Mouse (Mus musculus): Measurements from ENCODE around the gene Olfr813. TPM values are rescaled to one million over a fixed set of nuclear protein-coding genes. Genes with fewer than 3 reads are reported as not detected.

Olfr813 gene
- not detected in 2 replicates for total RNA-seq (2012; rRNA removed)
- not detected in 2 replicates for total RNA-seq (2014; rRNA removed)
- not detected in 2 replicates for polyA plus RNA-seq (2012; ENCODE audit: insufficient read length, low read depth)

GRCm38 (mm10) chr10:129855067-129855466, at the start of gene Olfr813:
Olfr813 (plus strand) TSS chr10:129855367.
- no peak within 1 kb of the TSS for H3K9ac ChIP-seq (ENCODE audit: insufficient read depth, low read depth)
- dilution Hi-C loops (cut with MboI; ENCODE audit: extremely low pct_ligation_motif_present, extremely low pct_unique_long_range_greater_than_20kb, low sequenced_read_pairs), result no loop called here

GRCm38 (mm10) chr10:129845994-129846393, 9.2 kb upstream of the Olfr813 start, which contains the start of gene Olfr812:
Olfr812 (minus strand) TSS chr10:129846094.
- no peak within 1 kb of the TSS for H3K4me2 ChIP-seq (ENCODE audit: insufficient read depth, low read depth, poor library complexity, severe bottlenecking)
- dilution Hi-C loops (cut with MboI; ENCODE audit: extremely low pct_ligation_motif_present, extremely low pct_unique_long_range_greater_than_20kb, low sequenced_read_pairs) (no loop called here), in situ Hi-C loops (cut with MboI; ENCODE audit: low pct_ligation_motif_present, low pct_unique_long_range_greater_than_20kb, low sequenced_read_pairs) (no loop called here)
- DNase-seq (ENCODE audit: extremely low read depth), result no peak
- H3K27ac ChIP-seq (ENCODE audit: insufficient read depth, low read depth), result no peak within 1 kb of the TSS
- H3K4me3 ChIP-seq (replicated peaks in 1 of 3; ENCODE audit: low read depth in 2 of 3, low read length in 2 of 3, poor library complexity in 1 of 3), result no peak within 1 kb of the TSS
- H3K36me3 ChIP-seq (replicated peaks in 1 of 2; ENCODE audit: control insufficient read depth in 1 of 2, insufficient read depth in 1 of 2, low read length in 1 of 2), result no peaks in the 10 kb centered on the region
- no peak within 1 kb of the TSS for H3K9ac ChIP-seq (ENCODE audit: insufficient read depth, low read depth)
- TF ChIP-seq GABPA (IDR thresholded peaks at IDR 0.05; ENCODE audit: insufficient replicate concordance, low read depth, low read length) (no peak), NELFE (IDR thresholded peaks at IDR 0.05; ENCODE audit: low read depth, low read length) (no peak), ZC3H11A (IDR thresholded peaks at IDR 0.05; ENCODE audit: low read depth, low read length) (no peak), UBTF (IDR thresholded peaks at IDR 0.05; ENCODE audit: low read depth, low read length) (no peak), USF1 (IDR thresholded peaks at IDR 0.05; ENCODE audit: low read depth, low read length) (no peak), CTCF (conservative IDR thresholded peaks at IDR 0.05 in 1 of 2, IDR thresholded peaks at IDR 0.05 in 1 of 2; ENCODE audit: low read depth in 2 of 2, low read length in 2 of 2) (no peak), ETS1 (conservative IDR thresholded peaks at IDR 0.05; ENCODE audit: low read depth, low read length) (no peak), TBP (conservative IDR thresholded peaks at IDR 0.05; ENCODE audit: low read depth, low read length) (no peak), PAX5 (IDR thresholded peaks at IDR 0.05; ENCODE audit: low read length) (no peak), IRF4 (IDR thresholded peaks at IDR 0.05; ENCODE audit: low read depth, low read length) (no peak), MAFK (IDR thresholded peaks at IDR 0.05; ENCODE audit: insufficient replicate concordance, low read length) (no peak), NRF1 (IDR thresholded peaks at IDR 0.05; ENCODE audit: low read depth, low read length) (no peak)
- H3K79me2 ChIP-seq (replicated peaks; ENCODE audit: control insufficient read depth, extremely low read depth, insufficient read depth, poor library complexity, severe bottlenecking), result no peaks in the 10 kb centered on the region
- no peaks in the 10 kb centered on the region for H3K27me3 ChIP-seq (replicated peaks)
- no peaks in the 10 kb centered on the region for H3K9me3 ChIP-seq (replicated peaks; ENCODE audit: low read length)
- no peaks in the 10 kb centered on the region for H3K4me1 ChIP-seq (ENCODE audit: control insufficient read depth in 1 of 2, insufficient read depth in 2 of 2)

More at GRCm38 (mm10) chr10:129855067-129855466, at the start of gene Olfr813:
- in situ Hi-C loops (cut with MboI; ENCODE audit: low pct_ligation_motif_present, low pct_unique_long_range_greater_than_20kb, low sequenced_read_pairs), result no loop called here
- no peaks in the 10 kb centered on the region for H3K79me2 ChIP-seq (replicated peaks; ENCODE audit: control insufficient read depth, extremely low read depth, insufficient read depth, poor library complexity, severe bottlenecking)
- H3K27me3 ChIP-seq (replicated peaks), result no peaks in the 10 kb centered on the region
- H3K4me3 ChIP-seq (replicated peaks in 1 of 3; ENCODE audit: low read depth in 2 of 3, low read length in 2 of 3, poor library complexity in 1 of 3), result no peak within 1 kb of the TSS
- no peaks in the 10 kb centered on the region for H3K36me3 ChIP-seq (replicated peaks in 1 of 2; ENCODE audit: control insufficient read depth in 1 of 2, insufficient read depth in 1 of 2, low read length in 1 of 2)
- H3K4me2 ChIP-seq (ENCODE audit: insufficient read depth, low read depth, poor library complexity, severe bottlenecking), result no peak within 1 kb of the TSS
- no peak for TF ChIP-seq USF2 (conservative IDR thresholded peaks at IDR 0.05; ENCODE audit: low read depth, low read length)
- no peak for TF ChIP-seq SIN3A (IDR thresholded peaks at IDR 0.05; ENCODE audit: low read length)
- TF ChIP-seq MXI1 (IDR thresholded peaks at IDR 0.05; ENCODE audit: low read depth, low read length), result no peak
- TF ChIP-seq MEF2A (IDR thresholded peaks at IDR 0.05; ENCODE audit: borderline replicate concordance, low read depth, low read length), result no peak
- no peak for TF ChIP-seq CTCF (conservative IDR thresholded peaks at IDR 0.05 in 1 of 2, IDR thresholded peaks at IDR 0.05 in 1 of 2; ENCODE audit: low read depth in 2 of 2, low read length in 2 of 2)
- TF ChIP-seq ZMIZ1 (IDR thresholded peaks at IDR 0.05; ENCODE audit: low read depth, low read length), result no peak
- TF ChIP-seq BHLHE40 (IDR thresholded peaks at IDR 0.05; ENCODE audit: low read depth, low read length), result no peak
- no peak for TF ChIP-seq MAZ (IDR thresholded peaks at IDR 0.05; ENCODE audit: low read depth, low read length)
- no peak for TF ChIP-seq NELFE (IDR thresholded peaks at IDR 0.05; ENCODE audit: low read depth, low read length)
- H3K27ac ChIP-seq (ENCODE audit: insufficient read depth, low read depth), result no peak within 1 kb of the TSS
- no peak for DNase-seq (ENCODE audit: extremely low read depth)
- no peaks in the 10 kb centered on the region for H3K9me3 ChIP-seq (replicated peaks; ENCODE audit: low read length)
- no peaks in the 10 kb centered on the region for H3K4me1 ChIP-seq (ENCODE audit: control insufficient read depth in 1 of 2, insufficient read depth in 2 of 2)

All from CH12.LX (cell line).